ENCODE assay signal across 20 mouse cellular contexts in the genomic region with DNA sequence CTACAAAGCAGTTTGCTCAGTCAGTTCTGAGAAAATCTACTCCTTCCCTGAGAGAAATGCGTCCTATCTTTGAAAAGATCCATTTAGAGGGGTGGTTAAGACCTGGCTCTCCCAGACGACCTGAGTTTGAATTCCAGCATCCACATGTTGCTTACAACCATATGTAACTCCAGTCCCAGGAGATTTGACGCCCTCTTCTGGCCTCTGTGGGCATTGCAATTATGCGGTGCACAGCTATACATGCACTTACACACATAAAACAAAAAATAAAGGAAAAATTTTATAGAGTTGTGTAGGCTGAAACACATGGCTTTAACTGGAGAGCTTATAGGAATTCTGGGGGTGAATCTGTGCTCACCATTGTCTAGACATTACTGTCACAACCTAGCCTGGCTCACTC.
A peak's percentile ranks its signal among the peaks of the same experiment; 100 is the strongest.
DNase-seq lines count a peak whose midpoint lies in the region; ATAC-seq and TF ChIP-seq lines count a peak whose summit lies in the region.
"Had no signal": no experiment of that assay in that cellular context is flagged by ENCODE, and none has a peak within 500 bp of the region (broad histone marks: within the 10 kb centered on the region; RNA-seq: fewer than 3 reads in every experiment).

No protein-coding gene starts in this region.

- TF ChIP-seq EP300 in CH12.LX (IDR thresholded peaks at IDR 0.05; ENCODE audit: low read length), result no peak

- H3K4me1 ChIP-seq in kidney, adult 2 months (ENCODE audit: control insufficient read depth, insufficient read depth, low read length), result no peaks in the 10 kb centered on the region
- no peaks in the 10 kb centered on the region for H3K4me1 ChIP-seq in kidney, embryonic 15.5 days
- H3K4me1 ChIP-seq in CH12.LX (ENCODE audit: control insufficient read depth in 1 of 2, insufficient read depth in 2 of 2), result peaks cover 0 to 5% of the 10 kb centered on the region in 2 experiments; a peak in 1 of 4 replicates
- H3K4me1 ChIP-seq: heart, embryonic 15.5 days; hindbrain, embryonic 10.5 days; limb, embryonic 15.5 days; midbrain, embryonic 13.5 days had no signal

- H3K4me2 ChIP-seq in kidney, embryonic 15.5 days, result no peak overlapping the region
- H3K4me2 ChIP-seq in CH12.LX (ENCODE audit: insufficient read depth, low read depth, poor library complexity, severe bottlenecking), result no peak overlapping the region
- H3K4me2 ChIP-seq: heart, embryonic 15.5 days; limb, embryonic 15.5 days; midbrain, embryonic 13.5 days had no signal

- H3K27me3 ChIP-seq in kidney, adult 2 months (replicated peaks; ENCODE audit: control insufficient read depth, insufficient read depth, low read length), result 0 out of 2 replicates have a peak, but pooled peaks cover 1% of the 10 kb centered on the region
- no peaks in the 10 kb centered on the region for H3K27me3 ChIP-seq in kidney, embryonic 15.5 days
- no peaks in the 10 kb centered on the region for H3K27me3 ChIP-seq in CH12.LX (replicated peaks)
- H3K27me3 ChIP-seq: heart, embryonic 15.5 days; limb, embryonic 15.5 days; midbrain, embryonic 13.5 days had no signal

- dilution Hi-C loops in CH12.LX (cut with MboI; ENCODE audit: extremely low pct_ligation_motif_present, extremely low pct_unique_long_range_greater_than_20kb, low sequenced_read_pairs), result no loop called here

- TF ChIP-seq POLR2A in kidney, adult 2 months (IDR thresholded peaks at IDR 0.05; ENCODE audit: low read depth, low read length), result no peak
- no peak for TF ChIP-seq POLR2A in CH12.LX (IDR thresholded peaks at IDR 0.05; ENCODE audit: low read depth, low read length)

- H3K36me3 ChIP-seq in kidney, adult 2 months (ENCODE audit: control insufficient read depth, insufficient read depth, low read length), result no peaks in the 10 kb centered on the region
- H3K36me3 ChIP-seq in kidney, embryonic 15.5 days, result no peaks in the 10 kb centered on the region
- no peaks in the 10 kb centered on the region for H3K36me3 ChIP-seq in CH12.LX (replicated peaks in 1 of 2; ENCODE audit: control insufficient read depth in 1 of 2, insufficient read depth in 1 of 2, low read length in 1 of 2)
- H3K36me3 ChIP-seq: heart, embryonic 15.5 days; hindbrain, embryonic 10.5 days; limb, embryonic 15.5 days; midbrain, embryonic 13.5 days had no signal

- no peak for ATAC-seq in kidney, embryonic 15.5 days (replicated peaks; ENCODE audit: low FRiP score)
- ATAC-seq in megakaryocyte progenitor cell, adult 5-6 weeks (replicated peaks; ENCODE audit: poor library complexity), result no peak
- ATAC-seq: forebrain, postnatal 0 days; inflammation-experienced regulatory T-cells, adult 6 months; midbrain, embryonic 13.5 days had no signal

- DNase-seq in kidney, adult 2 months, result no peak
- DNase-seq in 416B (ENCODE audit: low read depth), result peak; percentile 2
- DNase-seq in CH12.LX (ENCODE audit: extremely low read depth), result peak; percentile 17
- peak; percentile 45 for DNase-seq in R1 (ENCODE audit: low read depth, low spot score)
- no peak for DNase-seq in adrenal gland, adult 8-10 months
- DNase-seq: adrenal gland, postnatal 36 days; cerebellum, adult 9-11 months; forebrain, postnatal 0 days; kidney, postnatal 14 days; lung, adult 2 months; retina, postnatal 1 day; thymus, adult 18-20 months had no signal

- no peaks in the 10 kb centered on the region for H3K9me3 ChIP-seq in kidney, embryonic 15.5 days (replicated peaks)
- H3K9me3 ChIP-seq in CH12.LX (replicated peaks; ENCODE audit: low read length), result no peaks in the 10 kb centered on the region
- H3K9me3 ChIP-seq: heart, embryonic 15.5 days; limb, embryonic 15.5 days; midbrain, embryonic 13.5 days had no signal

- in situ Hi-C loops in CH12.LX (cut with MboI; ENCODE audit: low pct_ligation_motif_present, low pct_unique_long_range_greater_than_20kb, low sequenced_read_pairs), result no loop called here

- no peak overlapping the region for H3K27ac ChIP-seq in kidney, adult 2 months (ENCODE audit: insufficient read depth, low read depth, low read length)
- no peak overlapping the region for H3K27ac ChIP-seq in kidney, embryonic 15.5 days
- no peak overlapping the region for H3K27ac ChIP-seq in CH12.LX (ENCODE audit: insufficient read depth, low read depth)
- H3K27ac ChIP-seq: heart, embryonic 15.5 days; hindbrain, embryonic 10.5 days; limb, embryonic 15.5 days; macrophage; midbrain, embryonic 13.5 days had no signal

- WGBS in kidney, adult 2 months, result 67% methylated on average over 4 of the region's 4 CpGs
- WGBS in kidney, embryonic 15.5 days, result 61% methylated on average over 4 of the region's 4 CpGs

- peak; percentile 36 for TF ChIP-seq RAD21 in CH12.LX (IDR thresholded peaks at IDR 0.05; ENCODE audit: low read depth, low read length)

- H3K4me3 ChIP-seq in kidney, adult 2 months (ENCODE audit: insufficient read depth, low read depth, low read length), result no peak overlapping the region
- H3K4me3 ChIP-seq in kidney, embryonic 15.5 days (replicated peaks), result no peak overlapping the region
- H3K4me3 ChIP-seq in CH12.LX (replicated peaks in 1 of 3; ENCODE audit: low read depth in 2 of 3, low read length in 2 of 3, poor library complexity in 1 of 3), result no peak overlapping the region
- H3K4me3 ChIP-seq: heart, embryonic 15.5 days; hindbrain, embryonic 10.5 days; limb, embryonic 15.5 days; midbrain, embryonic 13.5 days had no signal

- 0 out of 2 replicates have a peak, but pooled peaks have one; percentile 1 for TF ChIP-seq CTCF in kidney, adult 2 months (conservative IDR thresholded peaks at IDR 0.05; ENCODE audit: insufficient read depth, insufficient read length, low read depth, low read length)
- TF ChIP-seq CTCF in CH12.LX (conservative IDR thresholded peaks at IDR 0.05 in 1 of 2, IDR thresholded peaks at IDR 0.05 in 1 of 2; ENCODE audit: low read depth in 2 of 2, low read length in 2 of 2), result peak; percentile 34 to 51; a peak in 2 of 4 replicates

- H3K79me2 ChIP-seq in CH12.LX (replicated peaks; ENCODE audit: control insufficient read depth, extremely low read depth, insufficient read depth, poor library complexity, severe bottlenecking), result no peaks in the 10 kb centered on the region

- H3K9ac ChIP-seq in kidney, embryonic 15.5 days, result no peak overlapping the region
- H3K9ac ChIP-seq in CH12.LX (ENCODE audit: insufficient read depth, low read depth), result no peak overlapping the region
- H3K9ac ChIP-seq: forebrain, postnatal 0 days; heart, embryonic 15.5 days; limb, embryonic 15.5 days; midbrain, embryonic 13.5 days had no signal

TF ChIP-seq in CH12.LX, 34 proteins besides CTCF, POLR2A, EP300 and RAD21:
- no peak for TF ChIP-seq SIN3A (IDR thresholded peaks at IDR 0.05; ENCODE audit: low read length)
- no peak for TF ChIP-seq MAFK (IDR thresholded peaks at IDR 0.05; ENCODE audit: insufficient replicate concordance, low read length)
- no peak for TF ChIP-seq USF1 (IDR thresholded peaks at IDR 0.05; ENCODE audit: low read depth, low read length)
- TF ChIP-seq MAZ (IDR thresholded peaks at IDR 0.05; ENCODE audit: low read depth, low read length), result no peak
- TF ChIP-seq E2F4 (IDR thresholded peaks at IDR 0.05; ENCODE audit: insufficient replicate concordance, low read depth, low read length), result no peak
- TF ChIP-seq NRF1 (IDR thresholded peaks at IDR 0.05; ENCODE audit: low read depth, low read length), result no peak
- peak; percentile 40 for TF ChIP-seq SMC3 (IDR thresholded peaks at IDR 0.05; ENCODE audit: low read depth, low read length)

Comparison
In these comparisons a context has a peak if more than half of its experiments do, and no peak if none do; other contexts are left out.
1. DNase-seq: peak in 416B (single experiment), CH12.LX (single experiment) and R1 (single experiment); none in kidney, adult 2 months (single experiment) and adrenal gland, adult 8-10 months (single experiment).